Mouse (Mus musculus) thymus, adult 2 months (tissue): ENCODE data around the gene Wnk2. TPM values are rescaled to one million over a fixed set of nuclear protein-coding genes. Genes with fewer than 3 reads are reported as not detected.

ENCODE experiments used
- DNase-seq: peaks from one replicate; pipeline ENCODE4 v3.0.0; 2021
- H3K27ac ChIP-seq: fragments of 200-500 bp; 2 replicates; pipeline ENCODE4 v1.5.1; 2012; ENCODE audit warnings: low read length, control low read depth; ENCODE audit not compliant: control insufficient read depth, insufficient read depth
- H3K27me3 ChIP-seq: fragments of 200-500 bp; 2 replicates; pipeline ENCODE4 v1.6.1; 2012; ENCODE audit warnings: mild to moderate bottlenecking, low read length, moderate library complexity, mixed read lengths; ENCODE audit not compliant: control insufficient read depth, insufficient read depth
- H3K36me3 ChIP-seq: fragments of 200-500 bp; 2 replicates; pipeline ENCODE4 v1.6.1; 2012; ENCODE audit warnings: mild to moderate bottlenecking, low read length, moderate library complexity; ENCODE audit not compliant: control insufficient read depth, insufficient read depth
- H3K4me1 ChIP-seq: fragments of 200-500 bp; replicated peaks from 2 replicates; pipeline ENCODE4 v1.6.1; 2012; ENCODE audit warnings: low read length; ENCODE audit not compliant: control insufficient read depth, insufficient read depth
- H3K4me3 ChIP-seq: fragments of 200-500 bp; 2 replicates; pipeline ENCODE4 v1.5.1; 2012; ENCODE audit warnings: mild to moderate bottlenecking, low read length, control low read depth, moderate library complexity; ENCODE audit not compliant: control insufficient read depth, insufficient read depth
- CTCF ChIP-seq: fragments of 200-500 bp; IDR thresholded peaks from 2 replicates; pipeline ENCODE4 v1.5.1; 2012; ENCODE audit warnings: mild to moderate bottlenecking, control low read depth, low read length, moderate library complexity, borderline replicate concordance; ENCODE audit not compliant: control insufficient read depth, poor library complexity, insufficient read depth; ENCODE audit errors: extremely low read depth
- POLR2A ChIP-seq: fragments of 200-500 bp; IDR thresholded peaks from 2 replicates; pipeline ENCODE4 v1.6.1; 2012; ENCODE audit warnings: mild to moderate bottlenecking, low read length, control low read depth, moderate library complexity; ENCODE audit not compliant: control insufficient read depth, poor library complexity, insufficient read depth; ENCODE audit errors: extremely low read depth
- WGBS: fragments of 180-500 bp; shearing (Covaris S2); methylation state at CpG from one replicate; pipeline ENCODE4 v1.1.7; 2018; 5-methylcytosine and 5-hydroxymethylcytosine counted together
- polyA plus RNA-seq: library from polyadenylated mRNA; depleted of rRNA; stranded (reverse); fragments of >200 nt; gene quantifications from 2 replicates; pipeline ENCODE4 v1.2.3, GENCODE M21; 2012

Wnk2 gene
- polyA plus RNA-seq, 1 experiment: 3.9 TPM

GRCm38 (mm10) chr13:49094667-49095066 lies 53.1 kb downstream of the Wnk2 start:
- Histone ChIP-seq H3K27me3 (no peaks in the 10 kb centered on the region), H3K36me3 (no peaks in the 10 kb centered on the region), H3K4me1 (peaks cover 51% of the 10 kb centered on the region), H3K27ac (no peak overlapping the region), H3K4me3 (no peak overlapping the region)
- DNase-seq: no peak
- TF ChIP-seq POLR2A: no peak
- TF ChIP-seq CTCF: no peak
- WGBS: 32% methylated on average over 6 of the region's 6 CpGs

- no peak for DNase-seq
- TF ChIP-seq CTCF (no peak), POLR2A (no peak)
These were observed 54.3 kb downstream of the Wnk2 start for GRCm38 (mm10) chr13:49093471-49093891.

GRCm38 (mm10) chr13:49092596-49092995 lies 55.2 kb downstream of the Wnk2 start:
- H3K4me3 ChIP-seq: no peak overlapping the region
- 44% methylated on average over 9 of the region's 9 CpGs for WGBS
- peak overlapping the region; percentile 16; the same call in 1 of the 2 replicates for H3K27ac ChIP-seq
- no peaks in the 10 kb centered on the region for H3K36me3 ChIP-seq
- DNase-seq: no peak
- no peak for TF ChIP-seq POLR2A
- no peak for TF ChIP-seq CTCF
- H3K27me3 ChIP-seq: no peaks in the 10 kb centered on the region
- H3K4me1 ChIP-seq: peaks cover 60% of the 10 kb centered on the region

More at GRCm38 (mm10) chr13:49093471-49093891, 54.3 kb downstream of the Wnk2 start:
- H3K4me1 ChIP-seq: peaks cover 60% of the 10 kb centered on the region
- 59% methylated on average over 9 of the region's 9 CpGs for WGBS
- H3K27ac ChIP-seq: no peak overlapping the region
- H3K36me3 ChIP-seq: no peaks in the 10 kb centered on the region
- no peak overlapping the region for H3K4me3 ChIP-seq
- no peaks in the 10 kb centered on the region for H3K27me3 ChIP-seq

- Histone ChIP-seq H3K4me3 (no peak overlapping the region), H3K4me1 (peaks cover 57% of the 10 kb centered on the region), H3K27me3 (no peaks in the 10 kb centered on the region), H3K27ac (no peak overlapping the region), H3K36me3 (no peaks in the 10 kb centered on the region)
- DNase-seq: peak; percentile 60
- WGBS: 4% methylated on average over 1 of the region's 1 CpGs
- TF ChIP-seq POLR2A (no peak), CTCF (no peak)
These were observed 57.6 kb downstream of the Wnk2 start for GRCm38 (mm10) chr13:49090176-49090575.

- no peaks in the 10 kb centered on the region for H3K27me3 ChIP-seq
- no peak for DNase-seq
- no peaks in the 10 kb centered on the region for H3K36me3 ChIP-seq
- WGBS: 93% methylated on average over 6 of the region's 6 CpGs
- no peak overlapping the region for H3K4me3 ChIP-seq
- no peak overlapping the region for H3K27ac ChIP-seq
- peaks cover 44% of the 10 kb centered on the region for H3K4me1 ChIP-seq
- TF ChIP-seq CTCF (no peak), POLR2A (no peak)
These were observed 58.9 kb downstream of the Wnk2 start for GRCm38 (mm10) chr13:49088874-49089273.

GRCm38 (mm10) chr13:49087420-49087819 lies 60.4 kb downstream of the Wnk2 start:
- Histone ChIP-seq H3K36me3 (no peaks in the 10 kb centered on the region), H3K27me3 (no peaks in the 10 kb centered on the region), H3K27ac (no peak overlapping the region), H3K4me3 (no peak overlapping the region), H3K4me1 (peaks cover 32% of the 10 kb centered on the region)
- no peak for TF ChIP-seq POLR2A
- no peak for TF ChIP-seq CTCF
- WGBS: 92% methylated on average over 7 of the region's 7 CpGs
- no peak for DNase-seq

GRCm38 (mm10) chr13:49086431-49086830 lies 61.4 kb downstream of the Wnk2 start:
- Histone ChIP-seq H3K27ac (no peak overlapping the region), H3K4me1 (peaks cover 24% of the 10 kb centered on the region), H3K36me3 (no peaks in the 10 kb centered on the region), H3K4me3 (no peak overlapping the region), H3K27me3 (no peaks in the 10 kb centered on the region)
- WGBS: 92% methylated on average over 4 of the region's 4 CpGs
- TF ChIP-seq POLR2A (no peak), CTCF (no peak)
- no peak for DNase-seq
